Mouse (Mus musculus) hindbrain, embryonic 10.5 days (tissue): ENCODE results near the gene Ncapg. TPM values are rescaled to one million over a fixed set of nuclear protein-coding genes. Genes with fewer than 3 reads are reported as not detected.

ENCODE experiments used
- DNase-seq: peaks from one replicate; pipeline ENCODE4 v3.0.0-alpha.2; 2017; ENCODE audit warnings: low spot score
- H3K27ac ChIP-seq: fragments of 300-500 bp; sonication (generic); 2 replicates; pipeline ENCODE4 v1.5.1; 2016; ENCODE audit warnings: mild to moderate bottlenecking, moderate library complexity
- H3K27me3 ChIP-seq: fragments of 300-500 bp; sonication (generic); 2 replicates; pipeline ENCODE4 v1.6.1; 2016; ENCODE audit warnings: mild to moderate bottlenecking; ENCODE audit not compliant: poor library complexity, insufficient read depth, severe bottlenecking
- H3K36me3 ChIP-seq: fragments of 300-500 bp; sonication (generic); 2 replicates; pipeline ENCODE4 v1.6.1; 2016; ENCODE audit warnings: mild to moderate bottlenecking, moderate library complexity
- H3K4me1 ChIP-seq: fragments of 300-500 bp; sonication (generic); replicated peaks from 2 replicates; pipeline ENCODE4 v1.6.1; 2016; ENCODE audit warnings: mild to moderate bottlenecking
- H3K4me3 ChIP-seq: fragments of 300-500 bp; sonication (generic); 2 replicates; pipeline ENCODE4 v1.5.1; 2016; ENCODE audit warnings: mild to moderate bottlenecking, moderate library complexity
- H3K9me3 ChIP-seq: fragments of 300-500 bp; sonication (generic); 2 replicates; pipeline ENCODE4 v1.6.1; 2016; ENCODE audit warnings: mild to moderate bottlenecking, moderate library complexity
- WGBS: fragments of 180-500 bp; shearing (Covaris S2); methylation state at CpG from one replicate; pipeline ENCODE4 v1.1.7; 2016; 5-methylcytosine and 5-hydroxymethylcytosine counted together
- polyA plus RNA-seq: library from polyadenylated mRNA; unstranded; fragments of >200 nt; fragmentation: Nextera tagmentation; extraction: Ambion mirVana; gene quantifications from 2 replicates; pipeline ENCODE4 v1.2.1, GENCODE M21; 2016

Gene Ncapg
- polyA plus RNA-seq, 1 experiment from 2014 or later = 47.3 TPM

- no peak for DNase-seq
- H3K9me3 ChIP-seq = no peaks in the 10 kb centered on the region
- no peak overlapping the region for H3K4me3 ChIP-seq
- peaks cover 24% of the 10 kb centered on the region for H3K36me3 ChIP-seq
- WGBS = 87% methylated on average over 2 of the region's 2 CpGs
- H3K27me3 ChIP-seq = no peaks in the 10 kb centered on the region
- H3K27ac ChIP-seq = no peak overlapping the region
- H3K4me1 ChIP-seq = no peaks in the 10 kb centered on the region
Observed at GRCm38 (mm10) chr5:45733751-45734150, 64.0 kb downstream of the Ncapg start.

- H3K9me3 ChIP-seq = no peaks in the 10 kb centered on the region
- no peak overlapping the region for H3K27ac ChIP-seq
- H3K27me3 ChIP-seq = no peaks in the 10 kb centered on the region
- 95% methylated on average over 1 of the region's 1 CpGs for WGBS
- DNase-seq = no peak
- peaks cover 36% of the 10 kb centered on the region for H3K36me3 ChIP-seq
- H3K4me3 ChIP-seq = no peak overlapping the region
- no peaks in the 10 kb centered on the region for H3K4me1 ChIP-seq
Observed at GRCm38 (mm10) chr5:45737911-45738310, 68.2 kb downstream of the Ncapg start.

Other genes starting within 250 kb of the Ncapg start
- gene Qdpr, start 219.7 kb upstream of the Ncapg start, polyA plus RNA-seq = 123 and 130 TPM in 2 replicates
- 0.27 TPM in 1 of 2 replicates, not detected in the other for gene Clrn2, start 216.2 kb upstream of the Ncapg start, polyA plus RNA-seq
- gene Lap3, start 176.5 kb upstream of the Ncapg start, polyA plus RNA-seq = 82.3 and 103 TPM in 2 replicates
- 295 and 341 TPM in 2 replicates for gene Med28, start 149.7 kb upstream of the Ncapg start, polyA plus RNA-seq
- 0.44 and 0.62 TPM in 2 replicates for gene Fam184b, start 30.3 kb upstream of the Ncapg start, polyA plus RNA-seq
- 28.9 and 29.1 TPM in 2 replicates for gene Lcorl, start 187.7 kb downstream of the Ncapg start, polyA plus RNA-seq